Mouse (Mus musculus): ENCODE measurements around the gene Kcna7. TPM values are rescaled to one million over a fixed set of nuclear protein-coding genes. Genes with fewer than 3 reads are reported as not detected.

Gene Kcna7
- polyA plus RNA-seq, 1 experiment from 2014 or later, result not detected

GRCm38 (mm10) chr7:45401521-45402085 is 3.9 kb upstream of the Kcna7 start:
- H3K4me3 ChIP-seq (ENCODE audit: low read depth, low read length), result no peak overlapping the region
- no peaks in the 10 kb centered on the region for H3K36me3 ChIP-seq (ENCODE audit: control insufficient read depth, insufficient read depth, low read length)
- DNase-seq (ENCODE audit: low spot score), result no peak
- no peak overlapping the region for H3K27ac ChIP-seq (replicated peaks; ENCODE audit: low read depth, low read length)
- H3K4me1 ChIP-seq (ENCODE audit: control insufficient read depth, insufficient read depth, low read length), result 0 out of 2 replicates have a peak, but pooled peaks cover 3% of the 10 kb centered on the region
- no peak for ATAC-seq (ENCODE audit: insufficient number of reproducible peaks, low FRiP score, low TSS enrichment, low read depth)
- H3K4me2 ChIP-seq (ENCODE audit: low read depth, severe bottlenecking), result no peak overlapping the region
- WGBS, result 82% methylated on average over 10 of the region's 10 CpGs
- no peak overlapping the region for H3K9ac ChIP-seq (ENCODE audit: low read length)
- H3K27me3 ChIP-seq (ENCODE audit: control insufficient read depth, insufficient read depth, low read length), result peaks cover 15% of the 10 kb centered on the region
- no peaks in the 10 kb centered on the region for H3K9me3 ChIP-seq (ENCODE audit: control insufficient read depth, low read length)

GRCm38 (mm10) chr7:45403532-45404261 is 1.8 kb upstream of the Kcna7 start:
- H3K27ac ChIP-seq (replicated peaks; ENCODE audit: low read depth, low read length), result no peak overlapping the region
- H3K4me3 ChIP-seq (ENCODE audit: low read depth, low read length), result no peak overlapping the region
- 45% methylated on average over 6 of the region's 6 CpGs for WGBS
- no peak for ATAC-seq (ENCODE audit: insufficient number of reproducible peaks, low FRiP score, low TSS enrichment, low read depth)
- H3K27me3 ChIP-seq (ENCODE audit: control insufficient read depth, insufficient read depth, low read length), result peaks cover 36% of the 10 kb centered on the region
- H3K9ac ChIP-seq (ENCODE audit: low read length), result no peak overlapping the region
- DNase-seq (ENCODE audit: low spot score), result peak; percentile 84
- H3K9me3 ChIP-seq (ENCODE audit: control insufficient read depth, low read length), result no peaks in the 10 kb centered on the region
- no peaks in the 10 kb centered on the region for H3K36me3 ChIP-seq (ENCODE audit: control insufficient read depth, insufficient read depth, low read length)
- no peak overlapping the region for H3K4me2 ChIP-seq (ENCODE audit: low read depth, severe bottlenecking)
- 0 out of 2 replicates have a peak, but pooled peaks cover 3% of the 10 kb centered on the region for H3K4me1 ChIP-seq (ENCODE audit: control insufficient read depth, insufficient read depth, low read length)

- Histone ChIP-seq H3K9ac (ENCODE audit: low read length) (peak overlapping the region; percentile 30; the same call in 1 of the 2 replicates), H3K4me2 (ENCODE audit: low read depth, severe bottlenecking) (peak overlapping the region; percentile 52), H3K36me3 (ENCODE audit: control insufficient read depth, insufficient read depth, low read length) (no peaks in the 10 kb centered on the region), H3K27ac (replicated peaks; ENCODE audit: low read depth, low read length) (no peak overlapping the region), H3K4me3 (ENCODE audit: low read depth, low read length) (peak overlapping the region; percentile 29), H3K4me1 (ENCODE audit: control insufficient read depth, insufficient read depth, low read length) (0 out of 2 replicates have a peak, but pooled peaks cover 3% of the 10 kb centered on the region), H3K9me3 (ENCODE audit: control insufficient read depth, low read length) (no peaks in the 10 kb centered on the region), H3K27me3 (ENCODE audit: control insufficient read depth, insufficient read depth, low read length) (peaks cover 54% of the 10 kb centered on the region)
- DNase-seq (ENCODE audit: low spot score) (peak; percentile 56), ATAC-seq (ENCODE audit: insufficient number of reproducible peaks, low FRiP score, low TSS enrichment, low read depth) (no peak; the same call in 1 of the 2 replicates)
- 1% methylated on average over 112 of the region's 114 CpGs for WGBS
These were observed 1.0 kb downstream of the Kcna7 start for GRCm38 (mm10) chr7:45406157-45407156.

GRCm38 (mm10) chr7:45407836-45408235 is 2.4 kb downstream of the Kcna7 start:
- peaks cover 64% of the 10 kb centered on the region for H3K27me3 ChIP-seq (ENCODE audit: control insufficient read depth, insufficient read depth, low read length)
- no peak overlapping the region for H3K9ac ChIP-seq (ENCODE audit: low read length)
- DNase-seq (ENCODE audit: low spot score), result no peak
- H3K4me3 ChIP-seq (ENCODE audit: low read depth, low read length), result no peak overlapping the region
- no peaks in the 10 kb centered on the region for H3K9me3 ChIP-seq (ENCODE audit: control insufficient read depth, low read length)
- H3K4me2 ChIP-seq (ENCODE audit: low read depth, severe bottlenecking), result no peak overlapping the region
- no peak for ATAC-seq (ENCODE audit: insufficient number of reproducible peaks, low FRiP score, low TSS enrichment, low read depth)
- no peaks in the 10 kb centered on the region for H3K36me3 ChIP-seq (ENCODE audit: control insufficient read depth, insufficient read depth, low read length)
- no peak overlapping the region for H3K27ac ChIP-seq (replicated peaks; ENCODE audit: low read depth, low read length)
- 0 out of 2 replicates have a peak, but pooled peaks cover 3% of the 10 kb centered on the region for H3K4me1 ChIP-seq (ENCODE audit: control insufficient read depth, insufficient read depth, low read length)
- WGBS, result 83% methylated on average over 10 of the region's 10 CpGs

- ATAC-seq (ENCODE audit: insufficient number of reproducible peaks, low FRiP score, low TSS enrichment, low read depth) (no peak), DNase-seq (ENCODE audit: low spot score) (no peak)
- no peaks in the 10 kb centered on the region for H3K9me3 ChIP-seq (ENCODE audit: control insufficient read depth, low read length)
- H3K9ac ChIP-seq (ENCODE audit: low read length), result no peak overlapping the region
- no peak overlapping the region for H3K27ac ChIP-seq (replicated peaks; ENCODE audit: low read depth, low read length)
- H3K4me2 ChIP-seq (ENCODE audit: low read depth, severe bottlenecking), result no peak overlapping the region
- peaks cover 69% of the 10 kb centered on the region for H3K27me3 ChIP-seq (ENCODE audit: control insufficient read depth, insufficient read depth, low read length)
- 78% methylated on average over 7 of the region's 7 CpGs for WGBS
- 0 out of 2 replicates have a peak, but pooled peaks cover 3% of the 10 kb centered on the region for H3K4me1 ChIP-seq (ENCODE audit: control insufficient read depth, insufficient read depth, low read length)
- no peak overlapping the region for H3K4me3 ChIP-seq (ENCODE audit: low read depth, low read length)
- H3K36me3 ChIP-seq (ENCODE audit: control insufficient read depth, insufficient read depth, low read length), result no peaks in the 10 kb centered on the region
These were observed 2.9 kb downstream of the Kcna7 start for GRCm38 (mm10) chr7:45408351-45408750.

- ATAC-seq (ENCODE audit: insufficient number of reproducible peaks, low FRiP score, low TSS enrichment, low read depth) (no peak), DNase-seq (ENCODE audit: low spot score) (no peak)
- H3K4me1 ChIP-seq (ENCODE audit: control insufficient read depth, insufficient read depth, low read length), result peaks cover 6% of the 10 kb centered on the region; the same call in 1 of the 2 replicates
- H3K9me3 ChIP-seq (ENCODE audit: control insufficient read depth, low read length), result no peaks in the 10 kb centered on the region
- WGBS, result 90% methylated on average over 17 of the region's 17 CpGs
- no peaks in the 10 kb centered on the region for H3K36me3 ChIP-seq (ENCODE audit: control insufficient read depth, insufficient read depth, low read length)
- no peak overlapping the region for H3K4me2 ChIP-seq (ENCODE audit: low read depth, severe bottlenecking)
- no peak overlapping the region for H3K9ac ChIP-seq (ENCODE audit: low read length)
- peaks cover 75% of the 10 kb centered on the region for H3K27me3 ChIP-seq (ENCODE audit: control insufficient read depth, insufficient read depth, low read length)
- H3K4me3 ChIP-seq (ENCODE audit: low read depth, low read length), result no peak overlapping the region
- H3K27ac ChIP-seq (replicated peaks; ENCODE audit: low read depth, low read length), result no peak overlapping the region
These were observed 3.5 kb downstream of the Kcna7 start for GRCm38 (mm10) chr7:45408949-45409348.

GRCm38 (mm10) chr7:45409497-45410163 is 4.2 kb downstream of the Kcna7 start:
- Histone ChIP-seq H3K4me1 (ENCODE audit: control insufficient read depth, insufficient read depth, low read length) (peaks cover 9% of the 10 kb centered on the region), H3K9ac (ENCODE audit: low read length) (no peak overlapping the region), H3K4me3 (ENCODE audit: low read depth, low read length) (no peak overlapping the region), H3K36me3 (ENCODE audit: control insufficient read depth, insufficient read depth, low read length) (no peaks in the 10 kb centered on the region), H3K4me2 (ENCODE audit: low read depth, severe bottlenecking) (no peak overlapping the region), H3K27ac (replicated peaks; ENCODE audit: low read depth, low read length) (no peak overlapping the region), H3K9me3 (ENCODE audit: control insufficient read depth, low read length) (no peaks in the 10 kb centered on the region), H3K27me3 (ENCODE audit: control insufficient read depth, insufficient read depth, low read length) (peaks cover 82% of the 10 kb centered on the region)
- WGBS, result 85% methylated on average over 8 of the region's 8 CpGs
- ATAC-seq (ENCODE audit: insufficient number of reproducible peaks, low FRiP score, low TSS enrichment, low read depth) (no peak), DNase-seq (ENCODE audit: low spot score) (no peak)

All from limb, embryonic 11.5 days (tissue).